Mouse (Mus musculus): ENCODE data around the gene Cyp26b1.

Cyp26b1 gene

DNA sequence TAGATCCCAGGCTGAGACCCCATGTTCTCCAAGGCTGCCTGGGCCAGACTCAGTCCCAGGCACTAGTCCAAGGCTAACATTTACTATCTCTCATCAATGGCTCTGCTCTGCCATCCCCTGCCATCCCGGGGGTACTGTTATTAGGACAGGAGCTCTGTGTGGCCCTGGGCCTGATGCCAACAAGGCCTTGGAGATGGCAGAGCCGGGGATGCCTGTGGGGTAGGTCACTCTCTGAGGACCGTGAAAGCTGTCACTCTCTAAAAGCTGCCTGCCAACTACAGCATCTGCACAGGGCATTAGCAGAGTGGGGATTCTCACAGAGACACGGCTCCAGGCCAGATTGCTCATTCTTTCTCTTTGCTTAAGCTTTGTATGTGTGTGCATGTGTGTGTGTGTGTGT, 26.0 kb downstream of the Cyp26b1 start:
- in situ Hi-C loops (cut with MseI, MboI) = no loop called here

DNA sequence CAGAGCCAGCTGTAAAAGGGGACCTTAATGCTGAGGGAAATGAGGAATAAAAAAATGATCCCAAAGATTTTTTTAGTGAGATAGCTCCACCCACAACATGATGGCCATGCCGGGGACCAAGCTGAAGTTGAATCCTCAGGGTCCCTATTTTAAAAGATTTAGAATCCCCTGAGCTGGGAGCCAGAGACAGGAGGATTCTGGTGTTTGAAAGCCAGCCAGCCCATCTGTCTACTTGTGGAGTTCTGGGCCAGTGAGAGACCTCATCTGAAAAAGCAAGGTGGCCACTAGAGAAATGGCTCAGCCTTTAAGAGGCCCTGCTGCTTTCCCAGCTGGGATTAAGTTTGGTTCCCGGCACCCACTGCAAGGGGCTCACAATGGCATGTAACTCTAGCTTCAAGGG, 26.9 kb downstream of the Cyp26b1 start:
- in situ Hi-C loops (cut with MseI, MboI) = no loop called here

- in situ Hi-C loops (cut with MseI, MboI) = no loop called here
Measured at GRCm38 (mm10) chr6:84565245-84565644, 28.5 kb downstream of the Cyp26b1 start.

DNA sequence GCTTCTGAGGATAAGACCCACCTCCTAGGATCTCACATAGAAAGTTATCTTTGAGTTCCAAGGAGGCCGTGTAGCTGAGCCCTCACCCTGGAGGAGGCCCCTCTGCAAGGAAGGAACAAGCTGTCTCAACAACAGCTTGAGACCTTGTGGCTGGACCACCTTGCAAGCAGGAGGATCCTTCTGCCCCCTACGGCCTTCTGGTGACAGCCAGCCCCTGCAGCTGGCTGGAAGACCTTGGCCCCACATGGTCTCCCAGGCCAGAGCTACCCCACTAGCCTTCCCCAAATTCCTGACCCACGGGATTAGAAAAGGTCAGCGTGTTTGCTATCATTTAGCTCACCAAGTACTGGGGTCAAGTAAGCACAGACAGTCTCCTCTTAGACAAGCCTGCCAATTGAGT, 30.8 kb downstream of the Cyp26b1 start:
- in situ Hi-C loops (cut with MseI, MboI) = no loop called here

DNA sequence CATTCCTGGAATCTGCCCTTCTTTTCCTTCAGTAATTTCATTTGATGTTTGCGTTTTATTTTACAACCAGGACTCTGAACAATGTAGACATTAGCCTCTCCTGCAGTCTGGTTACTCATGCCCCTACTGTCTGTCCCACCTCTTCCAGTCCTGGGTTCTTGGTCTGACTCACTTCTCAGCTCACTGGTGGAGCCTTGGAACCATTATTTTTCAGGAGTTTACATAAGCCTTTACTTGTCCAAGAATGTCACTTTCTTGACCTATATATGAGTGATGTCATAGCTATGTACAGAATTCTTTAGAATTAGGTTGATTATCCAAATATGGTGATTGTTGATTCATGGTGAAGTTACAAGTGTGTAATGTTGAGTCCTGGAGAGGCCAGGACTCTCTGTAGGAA, 32.5 kb downstream of the Cyp26b1 start:
- in situ Hi-C loops (cut with MseI, MboI) = no loop called here

DNA sequence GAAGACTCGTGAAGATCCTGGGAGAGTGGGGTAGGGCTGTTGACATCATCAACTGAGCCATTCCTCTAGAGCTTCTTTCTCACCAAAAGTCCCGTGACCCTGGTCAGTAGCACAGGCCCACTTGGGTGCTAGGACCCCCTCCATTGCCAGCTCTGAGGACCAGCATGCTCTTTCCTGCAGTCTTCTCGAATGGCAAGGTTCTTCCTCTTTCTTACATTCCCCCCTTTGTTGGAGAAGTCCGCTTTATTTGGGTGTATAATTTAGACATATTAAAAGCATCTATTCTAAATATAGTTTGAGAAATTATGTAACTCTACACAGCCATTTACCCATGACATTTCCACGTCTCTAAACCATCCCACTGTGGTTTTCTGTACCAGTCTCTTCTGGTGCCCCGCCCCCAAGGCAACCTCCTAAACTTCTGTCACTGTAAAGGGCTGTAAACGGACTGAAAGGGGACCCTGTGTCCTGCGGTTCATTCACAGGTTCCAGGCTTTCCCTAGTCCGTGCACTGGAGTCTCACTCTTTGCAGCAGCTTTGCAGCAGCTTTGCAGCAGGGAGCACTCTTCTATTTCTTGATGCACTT, 43.8 kb downstream of the Cyp26b1 start:
- in situ Hi-C loops (cut with MseI, MboI) = no loop called here

DNA sequence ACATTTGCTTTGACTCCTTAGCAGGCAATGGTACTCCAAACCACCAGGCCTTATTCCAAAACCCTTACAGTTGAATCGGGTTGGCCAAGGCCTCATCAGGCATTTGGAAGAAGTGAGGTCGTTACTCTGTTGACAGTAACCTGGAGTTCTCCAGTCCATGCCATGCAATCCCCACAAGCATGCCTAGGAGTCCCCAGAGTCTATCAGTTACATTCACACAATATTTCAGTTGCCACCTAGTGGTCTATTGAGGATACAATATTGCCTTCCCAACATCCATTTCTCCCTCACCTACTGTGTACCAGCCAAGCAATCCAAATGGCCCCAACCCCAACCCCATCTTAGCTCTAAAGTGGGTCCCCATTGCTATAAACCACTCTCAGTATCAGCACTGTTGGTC, 48.3 kb downstream of the Cyp26b1 start:
- in situ Hi-C loops (cut with MseI, MboI) = no loop called here

DNA sequence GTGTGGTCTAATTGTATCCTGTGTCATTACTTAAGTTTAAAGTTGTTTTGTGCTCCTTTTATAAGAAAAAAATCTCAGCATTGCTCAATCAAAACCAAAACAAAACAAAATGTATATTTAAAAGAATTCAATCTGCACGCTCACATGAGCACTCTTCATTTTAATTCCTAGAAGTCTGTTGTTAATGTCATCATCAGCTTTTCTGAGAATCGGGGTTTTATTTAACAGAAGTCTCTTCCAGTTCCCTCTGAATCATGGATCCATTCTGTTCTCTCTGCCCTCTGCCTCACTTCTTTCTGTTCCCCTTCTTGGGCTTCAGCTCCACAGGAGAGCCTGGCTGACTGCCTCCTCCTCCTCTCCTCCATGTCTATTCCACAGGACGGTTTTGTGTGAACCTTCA, 49.3 kb downstream of the Cyp26b1 start:
- in situ Hi-C loops (cut with MseI, MboI) = no loop called here

- in situ Hi-C loops (cut with MseI, MboI) = no loop called here
Measured at GRCm38 (mm10) chr6:84543516-84543915, 50.2 kb downstream of the Cyp26b1 start.

GRCm38 (mm10) chr6:84539924-84540323, 53.8 kb downstream of the Cyp26b1 start:
- in situ Hi-C loops (cut with MseI, MboI) = no loop called here

DNA sequence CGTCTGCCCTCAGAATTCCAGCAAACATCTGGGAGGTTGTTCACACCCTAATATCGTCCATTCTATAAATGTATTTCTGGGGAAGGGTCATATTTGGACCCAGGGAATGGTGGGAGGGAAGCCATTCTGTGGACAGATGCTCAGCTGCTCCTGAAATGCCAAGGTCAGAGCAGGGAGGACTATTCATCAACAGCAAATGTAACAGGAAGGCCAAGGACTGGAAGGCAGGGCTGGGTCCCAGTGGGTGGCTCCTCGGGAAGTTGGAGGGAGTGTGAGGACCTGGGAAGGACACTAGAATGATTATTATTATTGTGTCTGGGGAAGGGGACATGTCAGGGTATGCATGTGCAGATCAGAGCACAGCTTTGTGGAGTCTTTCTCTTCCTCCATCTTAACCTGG, 55.0 kb downstream of the Cyp26b1 start:
- in situ Hi-C loops (cut with MseI, MboI) = no loop called here

DNA sequence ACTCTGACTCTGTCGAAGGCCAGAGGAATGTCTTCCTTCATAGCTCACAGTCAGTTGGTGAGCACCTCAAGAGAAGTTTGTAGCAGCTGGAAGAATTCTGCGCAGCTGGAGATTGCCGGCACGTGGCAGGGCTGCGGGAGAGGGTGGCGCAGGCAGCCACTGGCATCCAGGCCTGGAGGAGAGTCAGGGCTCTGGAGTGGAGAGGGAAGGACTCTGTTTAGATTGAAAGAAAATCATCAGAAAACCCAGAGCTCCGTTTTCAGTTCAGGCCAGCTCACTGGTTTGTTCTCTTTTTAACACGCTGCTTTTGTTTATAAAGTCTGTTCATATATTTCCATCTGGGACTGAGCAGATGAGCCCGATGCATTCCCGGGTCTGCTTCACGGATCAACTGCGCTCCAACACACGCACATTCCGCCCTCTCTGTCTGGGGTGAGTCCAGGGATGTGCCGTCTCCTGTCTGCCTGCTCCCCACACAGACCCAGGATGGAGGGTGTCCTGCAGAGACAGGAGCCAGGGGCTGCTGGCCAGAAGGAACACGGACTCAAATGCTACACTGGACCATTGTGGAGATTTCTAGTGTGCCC, 56.0 kb downstream of the Cyp26b1 start:
- in situ Hi-C loops (cut with MseI, MboI) = no loop called here

DNA sequence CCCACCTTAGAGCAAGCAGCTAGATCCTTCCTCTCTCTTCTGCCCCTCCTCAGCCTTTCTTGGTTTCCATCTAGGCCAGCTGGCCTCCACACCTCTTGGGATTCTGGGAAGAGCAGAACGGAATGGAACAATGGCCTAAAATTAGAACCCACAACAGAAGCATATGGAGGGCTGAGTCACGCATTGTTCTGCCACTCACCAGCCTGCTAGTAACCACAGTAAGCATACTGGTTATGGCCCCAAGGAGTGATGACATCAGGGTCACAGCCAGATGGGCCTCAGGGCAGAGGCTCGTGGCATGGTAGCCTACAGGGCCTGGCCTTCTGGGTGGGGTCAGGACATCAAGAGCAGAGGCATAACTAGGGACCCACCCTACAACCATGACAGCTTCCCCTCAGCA, 58.8 kb downstream of the Cyp26b1 start:
- in situ Hi-C loops (cut with MseI, MboI) = no loop called here

DNA sequence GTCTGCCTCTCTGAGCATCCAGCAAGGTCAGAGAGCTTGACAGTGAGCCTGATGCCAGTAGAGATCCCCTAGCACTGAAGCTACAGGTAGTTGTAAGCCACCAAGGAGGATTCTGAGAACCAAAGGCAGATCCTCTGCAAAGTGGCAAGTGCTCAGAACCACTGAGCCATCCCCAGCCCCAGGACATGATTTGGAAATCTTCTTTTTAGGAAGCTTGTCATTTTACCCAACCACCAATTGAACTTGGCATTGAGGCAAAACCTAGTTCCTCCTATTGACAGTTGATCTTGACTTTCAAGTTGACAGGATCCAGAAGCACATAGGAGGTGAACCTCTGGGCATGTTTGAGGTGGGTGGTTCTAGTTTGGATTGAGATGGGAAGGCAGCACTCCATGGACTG, 63.8 kb downstream of the Cyp26b1 start:
- in situ Hi-C loops (cut with MseI, MboI) = no loop called here

- in situ Hi-C loops (cut with MseI, MboI) = no loop called here
Measured at GRCm38 (mm10) chr6:84524901-84525601, 68.7 kb downstream of the Cyp26b1 start.

Measured in mouse trophoblast stem cell (cell line).